Mouse (Mus musculus) left cerebral cortex, adult 6 months (tissue): ENCODE measurements around the gene Luc7l2. TPM values are rescaled to one million over a fixed set of nuclear protein-coding genes. Genes with fewer than 3 reads are reported as not detected.

Experiments
- long read RNA-seq, 2 experiments: library from polyadenylated mRNA; unstranded; transcript quantifications; one replicate each; pipeline ENCODE4 v2.0.0; 2019 to 2020
- polyA plus RNA-seq: library from polyadenylated mRNA; unstranded; fragments of <200 nt; fragmentation: Nextera tagmentation; gene quantifications from 2 replicates; pipeline ENCODE4 v1.2.3, GENCODE M21; 2021

The Luc7l2 gene
- polyA plus RNA-seq, result 3.5 and 5.6 TPM in 2 replicates
- long read RNA-seq, experiment 1, partial matches to known transcripts, result 2 of 10 reads
- long read RNA-seq, experiment 1, other reads (novel, unspliced or antisense), result 8 of 10 reads
- long read RNA-seq, experiment 2, partial matches to known transcripts, result 4 of 18 reads
- long read RNA-seq, experiment 2, other reads (novel, unspliced or antisense), result 14 of 18 reads

DNA sequence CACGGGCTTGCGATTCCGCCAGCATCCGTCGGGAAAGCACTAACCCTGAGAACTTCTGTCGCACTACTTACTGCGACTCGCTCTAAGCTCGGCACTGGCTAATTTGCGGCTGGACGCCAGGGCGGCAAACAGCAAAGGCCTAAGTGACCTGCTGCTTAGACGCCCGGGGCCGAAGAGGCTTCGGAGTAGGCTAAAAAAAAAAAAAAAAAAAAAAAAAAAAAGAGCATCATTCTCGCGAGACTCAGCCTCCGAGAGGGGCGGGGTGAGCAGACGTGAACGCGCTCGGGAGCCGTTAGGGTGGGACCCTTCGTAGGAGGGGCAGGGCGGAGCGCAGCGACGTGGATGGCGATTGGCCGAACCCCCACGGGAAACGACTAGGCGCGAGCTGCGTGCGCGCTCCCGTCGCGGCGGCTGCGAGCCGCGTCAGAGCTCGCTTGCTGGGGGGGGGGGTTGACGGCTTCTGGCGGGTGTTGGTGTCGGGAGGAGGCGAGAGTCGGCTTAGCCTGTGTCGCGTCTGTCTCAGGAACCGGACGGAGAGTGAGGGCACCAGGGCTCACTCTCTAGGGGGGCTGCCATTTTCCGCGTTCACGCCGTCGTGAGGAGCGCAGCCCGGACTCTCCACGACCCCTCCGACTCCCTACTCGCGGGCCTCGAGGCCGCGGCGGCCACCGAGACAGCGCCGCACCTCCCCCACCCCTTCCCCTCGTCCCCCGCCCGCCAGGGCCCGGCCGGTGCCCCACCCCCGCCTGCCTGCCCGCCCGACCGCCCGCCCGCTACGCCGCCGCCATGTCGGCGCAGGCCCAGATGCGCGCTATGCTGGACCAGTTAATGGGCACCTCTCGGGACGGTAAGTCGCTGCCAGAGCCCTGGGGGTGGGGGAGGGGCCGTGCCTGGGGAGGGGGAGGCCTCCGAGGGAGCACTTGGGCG, at the start of gene Luc7l2:
Luc7l2 (plus strand) TSS at position 273 of the 927 bp plus-strand sequence.

DNA sequence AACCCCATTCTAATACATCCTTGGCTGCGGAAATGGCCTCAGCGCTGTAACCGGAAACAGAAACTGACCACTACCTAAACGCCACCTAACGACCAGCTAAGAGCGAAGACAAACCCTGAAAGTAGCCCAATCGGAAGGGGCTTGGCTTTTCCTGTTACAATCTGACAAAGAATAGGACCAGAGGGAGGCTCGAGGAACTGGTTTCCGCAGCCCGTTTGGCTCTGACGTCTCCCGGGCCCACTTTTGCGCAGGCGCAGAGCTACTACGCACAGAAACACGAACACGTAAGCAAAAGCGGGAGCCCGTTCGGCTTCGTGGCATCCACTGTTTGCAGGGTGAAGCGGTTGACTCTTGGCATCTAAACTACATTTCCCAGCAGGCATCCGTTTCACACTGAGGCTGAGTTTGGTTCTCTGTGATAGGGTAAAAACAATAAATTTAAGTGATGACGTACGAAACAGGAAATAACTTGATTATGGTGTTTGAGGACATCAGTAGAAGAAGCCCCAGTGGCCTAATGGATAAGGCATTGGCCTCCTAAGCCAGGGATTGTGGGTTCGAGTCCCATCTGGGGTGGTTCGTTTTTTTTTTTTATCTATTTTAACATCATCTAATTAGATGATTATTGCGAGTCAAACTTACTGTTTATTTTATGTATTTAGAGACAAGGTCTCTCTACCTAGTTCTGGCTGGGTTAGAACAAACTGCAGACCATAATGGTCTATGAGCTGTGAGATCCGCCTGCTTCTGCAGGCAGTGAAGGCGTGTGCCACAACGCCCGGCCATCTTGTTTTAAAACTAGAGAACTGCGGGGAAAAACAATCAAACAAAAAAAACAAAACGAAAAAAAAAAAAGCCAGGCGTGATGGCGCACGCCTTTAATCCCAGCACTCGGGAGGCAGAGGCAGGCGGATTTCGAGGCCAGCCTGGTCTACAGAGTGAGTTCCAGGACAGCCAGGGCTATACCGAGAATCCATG, 17.4 kb upstream of the Luc7l2 start, which contains the start of gene Fmc1:
Fmc1 (plus strand) TSS at position 75 of the 978 bp plus-strand sequence.

DNA sequence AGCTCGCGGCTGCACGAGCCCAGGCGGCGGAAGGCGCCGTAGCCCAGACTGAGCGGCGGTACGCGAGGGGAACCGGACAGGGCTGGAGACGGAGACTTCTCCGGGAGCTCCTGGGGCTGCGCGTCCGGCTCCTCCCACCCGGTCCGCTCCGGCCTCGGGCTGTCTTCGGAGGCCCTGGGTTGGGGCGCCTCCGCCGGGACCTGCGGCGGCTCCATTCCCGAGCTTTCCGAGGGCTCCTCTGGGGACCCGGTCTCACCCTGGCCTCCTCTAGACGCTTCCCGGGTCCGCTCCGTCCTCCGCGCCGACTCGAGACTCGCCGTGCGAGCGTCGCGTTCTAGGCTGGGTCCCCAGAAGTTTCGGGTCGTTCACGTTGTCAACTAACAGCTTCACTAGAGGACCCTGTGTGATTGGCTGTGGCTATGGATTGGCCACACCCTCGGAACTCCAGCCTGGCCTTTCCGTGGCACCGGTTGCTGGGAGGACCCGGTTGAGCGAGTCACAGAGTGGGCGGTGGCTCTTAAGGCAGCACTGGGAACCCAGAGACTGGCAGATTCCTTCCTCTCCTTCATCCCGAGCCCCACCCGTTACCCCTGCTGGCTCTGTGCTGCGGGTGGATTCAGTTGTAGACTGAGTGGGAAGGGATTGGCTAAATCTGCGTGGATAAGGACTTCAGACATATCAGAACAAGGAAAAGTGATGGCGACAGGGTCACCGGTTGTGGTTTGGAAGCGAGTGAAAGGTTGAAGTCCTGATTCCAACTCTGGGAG, 85.9 kb downstream of the Luc7l2 start, which contains the start of gene Klrg2:
Klrg2 (minus strand) TSS at position 391 of the 767 bp plus-strand sequence.

Other genes with a start within 250 kb of the Luc7l2 start
- 5.5 and 7.0 TPM in 2 replicates for gene Zc3hav1, start 196.7 kb upstream of the Luc7l2 start, polyA plus RNA-seq
- 2.7 and 4.4 TPM in 2 replicates for gene Ttc26, start 169.9 kb upstream of the Luc7l2 start, polyA plus RNA-seq
- gene Ubn2, start 117.4 kb upstream of the Luc7l2 start, polyA plus RNA-seq, result 6.0 and 6.5 TPM in 2 replicates
- gene Fmc1, start 17.8 kb upstream of the Luc7l2 start, polyA plus RNA-seq, result 173 and 181 TPM in 2 replicates
- 0.27 and 0.33 TPM in 2 replicates for gene Klrg2, start 85.9 kb downstream of the Luc7l2 start, polyA plus RNA-seq
- gene Clec2l, start 111.7 kb downstream of the Luc7l2 start, polyA plus RNA-seq, result 14.5 and 33.8 TPM in 2 replicates